Mouse (Mus musculus) megakaryocyte, embryonic 14.5 days (primary cell): ENCODE results near the gene Zc3h18.

Experiments used
- FLI1 ChIP-seq: IDR thresholded peaks from 2 replicates; pipeline ENCODE4 v1.6.1; 2012; ENCODE audit warnings: low read length, inconsistent platforms, mixed read lengths
- GATA1 ChIP-seq: IDR thresholded peaks from 3 replicates; pipeline ENCODE4 v1.6.1; 2012; ENCODE audit warnings: mixed read lengths, low read length, inconsistent platforms, borderline replicate concordance

GRCm38 (mm10) chr8:122432443-122433268, 56.2 kb downstream of the Zc3h18 start, which contains the start of gene Cyba:
- TF ChIP-seq GATA1, result no peak
- TF ChIP-seq FLI1, result no peak
